Mouse (Mus musculus) heart, adult 2 months (tissue): ENCODE measurements around the gene Alb. TPM values are rescaled to one million over a fixed set of nuclear protein-coding genes. Genes with fewer than 3 reads are reported as not detected.

Experiments used
- DNase-seq, 2 experiments: peaks; one replicate each; pipeline ENCODE4 v3.0.0; 2021
- H3K27ac ChIP-seq: fragments of 200-600 bp; 2 replicates; pipeline ENCODE4 v1.8.1; 2022
- H3K27me3 ChIP-seq: fragments of 200-500 bp; 2 replicates; pipeline ENCODE4 v1.6.1; 2012; ENCODE audit warnings: mild to moderate bottlenecking, low read length, inconsistent platforms, mixed read lengths; ENCODE audit not compliant: control insufficient read depth, insufficient read depth
- H3K36me3 ChIP-seq: fragments of 200-500 bp; 2 replicates; pipeline ENCODE4 v1.6.1; 2012; ENCODE audit warnings: low read length, inconsistent platforms; ENCODE audit not compliant: control insufficient read depth, insufficient read depth
- H3K4me1 ChIP-seq: fragments of 200-500 bp; 2 replicates; pipeline ENCODE4 v1.6.1; 2011; ENCODE audit warnings: low read length; ENCODE audit not compliant: control insufficient read depth, insufficient read depth
- H3K4me3 ChIP-seq: fragments of 200-600 bp; 2 replicates; pipeline ENCODE4 v1.8.1; 2022
- H3K79me2 ChIP-seq: fragments of 200-500 bp; replicated peaks from 2 replicates; pipeline ENCODE4 v1.6.1; 2012; ENCODE audit warnings: mild to moderate bottlenecking, inconsistent platforms, low read length, moderate library complexity, mixed read lengths; ENCODE audit not compliant: control insufficient read depth, insufficient read depth
- H3K9ac ChIP-seq: fragments of 200-500 bp; 2 replicates; pipeline ENCODE4 v1.6.1; 2012; ENCODE audit warnings: low read depth, mild to moderate bottlenecking, control low read depth, inconsistent platforms, low read length, mixed read lengths
- CTCF ChIP-seq: fragments of 200-600 bp; IDR thresholded peaks from 2 replicates; pipeline ENCODE4 v1.8.1; 2022; ENCODE audit warnings: antibody characterized with exemption, mild to moderate bottlenecking, moderate library complexity
- EP300 ChIP-seq: fragments of 200-500 bp; IDR thresholded peaks from 2 replicates; pipeline ENCODE4 v1.6.1; 2011; ENCODE audit warnings: low read depth, low read length, control low read depth; ENCODE audit not compliant: insufficient read depth
- POLR2A ChIP-seq: fragments of 200-500 bp; IDR thresholded peaks from 2 replicates; pipeline ENCODE4 v1.6.1; 2011; ENCODE audit warnings: mild to moderate bottlenecking, low read depth, low read length, control low read depth; ENCODE audit not compliant: insufficient read depth
- WGBS: fragments of 180-500 bp; shearing (Covaris S2); methylation state at CpG from one replicate; pipeline ENCODE4 v1.1.7; 2018; 5-methylcytosine and 5-hydroxymethylcytosine counted together
- intact Hi-C: fragments of 180-260 bp; cut with DNase I; formaldehyde crosslinking; loops from one replicate; pipeline ENCODE4 v1.15.1; 2025
- polyA plus RNA-seq: library from polyadenylated mRNA; depleted of rRNA; stranded (reverse); fragments of >200 nt; gene quantifications from 2 replicates; pipeline ENCODE4 v1.2.3, GENCODE M21; 2012
- total RNA-seq, 2 experiments: library from RNA; stranded (reverse); gene quantifications; 2 replicates each; pipeline ENCODE4 v1.2.3; 2021

Gene Alb
- total and polyA plus RNA-seq, 3 experiments: 0.59 TPM; not detected in 2

GRCm38 (mm10) chr5:90466806-90467205, 6.1 kb downstream of the Alb start:
- H3K36me3 ChIP-seq: no peaks in the 10 kb centered on the region
- H3K9ac ChIP-seq: no peak overlapping the region
- no peaks in the 10 kb centered on the region for H3K27me3 ChIP-seq
- H3K4me3 ChIP-seq: no peak overlapping the region
- TF ChIP-seq POLR2A (no peak), CTCF (no peak), EP300 (no peak)
- intact Hi-C loops: no loop called here
- H3K4me1 ChIP-seq: no peaks in the 10 kb centered on the region
- H3K27ac ChIP-seq: no peak overlapping the region
- WGBS: 62% methylated on average over 4 of the region's 4 CpGs
- DNase-seq: no peak
- no peaks in the 10 kb centered on the region for H3K79me2 ChIP-seq

GRCm38 (mm10) chr5:90467245-90467644, 6.5 kb downstream of the Alb start:
- WGBS: 65% methylated on average over 6 of the region's 6 CpGs
- H3K4me1 ChIP-seq: no peaks in the 10 kb centered on the region
- no peaks in the 10 kb centered on the region for H3K79me2 ChIP-seq
- no peaks in the 10 kb centered on the region for H3K27me3 ChIP-seq
- no peaks in the 10 kb centered on the region for H3K36me3 ChIP-seq
- no peak overlapping the region for H3K4me3 ChIP-seq
- H3K9ac ChIP-seq: no peak overlapping the region
- intact Hi-C loops: no loop called here
- no peak overlapping the region for H3K27ac ChIP-seq
- TF ChIP-seq EP300: no peak
- no peak for TF ChIP-seq POLR2A
- no peak for TF ChIP-seq CTCF
- no peak for DNase-seq

GRCm38 (mm10) chr5:90470836-90471235, 10.1 kb downstream of the Alb start:
- no peaks in the 10 kb centered on the region for H3K36me3 ChIP-seq
- H3K79me2 ChIP-seq: no peaks in the 10 kb centered on the region
- intact Hi-C loops: no loop called here
- H3K27ac ChIP-seq: no peak overlapping the region
- H3K9ac ChIP-seq: no peak overlapping the region
- no peaks in the 10 kb centered on the region for H3K4me1 ChIP-seq
- no peak for DNase-seq
- no peak for TF ChIP-seq CTCF
- no peak for TF ChIP-seq EP300
- TF ChIP-seq POLR2A: no peak
- H3K4me3 ChIP-seq: no peak overlapping the region
- WGBS: 70% methylated on average over 3 of the region's 3 CpGs
- H3K27me3 ChIP-seq: no peaks in the 10 kb centered on the region

GRCm38 (mm10) chr5:90473902-90474301, 13.2 kb downstream of the Alb start:
- Histone ChIP-seq H3K79me2 (no peaks in the 10 kb centered on the region), H3K27ac (no peak overlapping the region), H3K4me1 (no peaks in the 10 kb centered on the region), H3K4me3 (no peak overlapping the region), H3K36me3 (no peaks in the 10 kb centered on the region), H3K27me3 (no peaks in the 10 kb centered on the region), H3K9ac (no peak overlapping the region)
- no peak for TF ChIP-seq EP300
- TF ChIP-seq CTCF: no peak
- TF ChIP-seq POLR2A: no peak
- 88% methylated on average over 4 of the region's 4 CpGs for WGBS
- intact Hi-C loops: no loop called here
- no peak for DNase-seq

GRCm38 (mm10) chr5:90474369-90474768, 13.7 kb downstream of the Alb start:
- Histone ChIP-seq H3K4me1 (no peaks in the 10 kb centered on the region), H3K9ac (no peak overlapping the region), H3K27ac (no peak overlapping the region), H3K4me3 (no peak overlapping the region), H3K79me2 (no peaks in the 10 kb centered on the region), H3K27me3 (no peaks in the 10 kb centered on the region), H3K36me3 (no peaks in the 10 kb centered on the region)
- DNase-seq: no peak
- intact Hi-C loops: no loop called here
- no peak for TF ChIP-seq CTCF
- WGBS: 77% methylated on average over 5 of the region's 5 CpGs

- Histone ChIP-seq H3K4me3 (no peak overlapping the region), H3K4me1 (no peaks in the 10 kb centered on the region), H3K9ac (no peak overlapping the region), H3K27ac (no peak overlapping the region), H3K27me3 (no peaks in the 10 kb centered on the region), H3K79me2 (no peaks in the 10 kb centered on the region), H3K36me3 (no peaks in the 10 kb centered on the region)
- TF ChIP-seq CTCF (no peak), POLR2A (no peak), EP300 (no peak)
- 89% methylated on average over 3 of the region's 3 CpGs for WGBS
- DNase-seq: no peak
- intact Hi-C loops: no loop called here
Measured at GRCm38 (mm10) chr5:90476741-90477140, 16.0 kb downstream of the Alb start.
